Mouse (Mus musculus): ENCODE data around the gene Ssh2. TPM values are rescaled to one million over a fixed set of nuclear protein-coding genes. Genes with fewer than 3 reads are reported as not detected.

Ssh2 gene
- polyA plus RNA-seq, 1 experiment = 15.9 TPM

- Histone ChIP-seq H3K4me3 (ENCODE audit: insufficient read depth, low read depth, low read length) (peak overlapping the region; percentile 69), H3K27ac (replicated peaks; ENCODE audit: low read depth, low read length) (peak overlapping the region; percentile 24), H3K4me1 (ENCODE audit: control insufficient read depth, insufficient read depth, insufficient read length, low read length) (peaks cover 6% of the 10 kb centered on the region)
These were observed 247.0 kb downstream of the Ssh2 start for GRCm38 (mm10) chr11:77463101-77463445.

- Histone ChIP-seq H3K4me3 (ENCODE audit: insufficient read depth, low read depth, low read length) (peak overlapping the region; percentile 69; the same call in 1 of the 2 replicates), H3K27ac (replicated peaks; ENCODE audit: low read depth, low read length) (no peak overlapping the region), H3K4me1 (ENCODE audit: control insufficient read depth, insufficient read depth, insufficient read length, low read length) (peaks cover 6% of the 10 kb centered on the region)
These were observed 247.7 kb downstream of the Ssh2 start for GRCm38 (mm10) chr11:77463786-77464185.

- H3K27ac ChIP-seq (replicated peaks; ENCODE audit: low read depth, low read length) = no peak overlapping the region
- H3K4me3 ChIP-seq (ENCODE audit: insufficient read depth, low read depth, low read length) = no peak overlapping the region
- H3K4me1 ChIP-seq (ENCODE audit: control insufficient read depth, insufficient read depth, insufficient read length, low read length) = peaks cover 6% of the 10 kb centered on the region
These were observed 248.6 kb downstream of the Ssh2 start for GRCm38 (mm10) chr11:77464684-77465083.

GRCm38 (mm10) chr11:77465111-77465510, 249.0 kb downstream of the Ssh2 start:
- H3K27ac ChIP-seq (replicated peaks; ENCODE audit: low read depth, low read length) = no peak overlapping the region
- H3K4me3 ChIP-seq (ENCODE audit: insufficient read depth, low read depth, low read length) = no peak overlapping the region
- peaks cover 6% of the 10 kb centered on the region for H3K4me1 ChIP-seq (ENCODE audit: control insufficient read depth, insufficient read depth, insufficient read length, low read length)

- Histone ChIP-seq H3K4me1 (ENCODE audit: control insufficient read depth, insufficient read depth, insufficient read length, low read length) (peaks cover 6% of the 10 kb centered on the region), H3K27ac (replicated peaks; ENCODE audit: low read depth, low read length) (no peak overlapping the region), H3K4me3 (ENCODE audit: insufficient read depth, low read depth, low read length) (no peak overlapping the region)
These were observed 250.5 kb downstream of the Ssh2 start for GRCm38 (mm10) chr11:77466544-77466943.

GRCm38 (mm10) chr11:77467157-77467556, 251.1 kb downstream of the Ssh2 start:
- Histone ChIP-seq H3K4me1 (ENCODE audit: control insufficient read depth, insufficient read depth, insufficient read length, low read length) (peaks cover 6% of the 10 kb centered on the region), H3K4me3 (ENCODE audit: insufficient read depth, low read depth, low read length) (peak overlapping the region; percentile 31; the same call in 1 of the 2 replicates), H3K27ac (replicated peaks; ENCODE audit: low read depth, low read length) (no peak overlapping the region)

- Histone ChIP-seq H3K4me3 (ENCODE audit: insufficient read depth, low read depth, low read length) (peak overlapping the region; percentile 26; the same call in 1 of the 2 replicates), H3K4me1 (ENCODE audit: control insufficient read depth, insufficient read depth, insufficient read length, low read length) (peaks cover 6% of the 10 kb centered on the region), H3K27ac (replicated peaks; ENCODE audit: low read depth, low read length) (no peak overlapping the region)
These were observed 251.7 kb downstream of the Ssh2 start for GRCm38 (mm10) chr11:77467784-77468183.

GRCm38 (mm10) chr11:77468397-77468796, 252.3 kb downstream of the Ssh2 start:
- Histone ChIP-seq H3K4me3 (ENCODE audit: insufficient read depth, low read depth, low read length) (no peak overlapping the region), H3K4me1 (ENCODE audit: control insufficient read depth, insufficient read depth, insufficient read length, low read length) (peaks cover 6% of the 10 kb centered on the region), H3K27ac (replicated peaks; ENCODE audit: low read depth, low read length) (no peak overlapping the region)

- Histone ChIP-seq H3K27ac (replicated peaks; ENCODE audit: low read depth, low read length) (no peak overlapping the region), H3K4me1 (ENCODE audit: control insufficient read depth, insufficient read depth, insufficient read length, low read length) (peaks cover 4% of the 10 kb centered on the region; the same call in 1 of the 2 replicates)
These were observed 255.3 kb downstream of the Ssh2 start for GRCm38 (mm10) chr11:77471407-77471806.

GRCm38 (mm10) chr11:77472775-77473174, 256.7 kb downstream of the Ssh2 start:
- Histone ChIP-seq H3K4me3 (ENCODE audit: insufficient read depth, low read depth, low read length) (no peak overlapping the region), H3K27ac (replicated peaks; ENCODE audit: low read depth, low read length) (no peak overlapping the region), H3K4me1 (ENCODE audit: control insufficient read depth, insufficient read depth, insufficient read length, low read length) (no peaks in the 10 kb centered on the region)

More at GRCm38 (mm10) chr11:77471407-77471806, 255.3 kb downstream of the Ssh2 start:
- H3K4me3 ChIP-seq (ENCODE audit: insufficient read depth, low read depth, low read length) = no peak overlapping the region

GRCm38 (mm10) chr11:77476216-77476615, 260.1 kb downstream of the Ssh2 start:
- Histone ChIP-seq H3K4me1 (ENCODE audit: control insufficient read depth, insufficient read depth, insufficient read length, low read length) (no peaks in the 10 kb centered on the region), H3K27ac (replicated peaks; ENCODE audit: low read depth, low read length) (no peak overlapping the region), H3K4me3 (ENCODE audit: insufficient read depth, low read depth, low read length) (no peak overlapping the region)

GRCm38 (mm10) chr11:77476895-77477294, 260.8 kb downstream of the Ssh2 start:
- no peak overlapping the region for H3K27ac ChIP-seq (replicated peaks; ENCODE audit: low read depth, low read length)
- H3K4me3 ChIP-seq (ENCODE audit: insufficient read depth, low read depth, low read length) = no peak overlapping the region
- no peaks in the 10 kb centered on the region for H3K4me1 ChIP-seq (ENCODE audit: control insufficient read depth, insufficient read depth, insufficient read length, low read length)

GRCm38 (mm10) chr11:77483043-77483442, 267.0 kb downstream of the Ssh2 start:
- H3K4me3 ChIP-seq (ENCODE audit: insufficient read depth, low read depth, low read length) = no peak overlapping the region
- no peak overlapping the region for H3K27ac ChIP-seq (replicated peaks; ENCODE audit: low read depth, low read length)
- no peaks in the 10 kb centered on the region; the same call in 1 of the 2 replicates for H3K4me1 ChIP-seq (ENCODE audit: control insufficient read depth, insufficient read depth, insufficient read length, low read length)

- no peak overlapping the region for H3K27ac ChIP-seq (replicated peaks; ENCODE audit: low read depth, low read length)
These were observed 267.6 kb downstream of the Ssh2 start for GRCm38 (mm10) chr11:77483510-77484255.

GRCm38 (mm10) chr11:77485229-77485628, 269.1 kb downstream of the Ssh2 start:
- H3K27ac ChIP-seq (replicated peaks; ENCODE audit: low read depth, low read length) = no peak overlapping the region
- H3K4me1 ChIP-seq (ENCODE audit: control insufficient read depth, insufficient read depth, insufficient read length, low read length) = no peaks in the 10 kb centered on the region; the same call in 1 of the 2 replicates
- H3K4me3 ChIP-seq (ENCODE audit: insufficient read depth, low read depth, low read length) = no peak overlapping the region

More at GRCm38 (mm10) chr11:77483510-77484255, 267.6 kb downstream of the Ssh2 start:
- Histone ChIP-seq H3K4me1 (ENCODE audit: control insufficient read depth, insufficient read depth, insufficient read length, low read length) (no peaks in the 10 kb centered on the region; the same call in 1 of the 2 replicates), H3K4me3 (ENCODE audit: insufficient read depth, low read depth, low read length) (no peak overlapping the region)

- no peak overlapping the region for H3K4me3 ChIP-seq (ENCODE audit: insufficient read depth, low read depth, low read length)
- H3K4me1 ChIP-seq (ENCODE audit: control insufficient read depth, insufficient read depth, insufficient read length, low read length) = peaks cover 9% of the 10 kb centered on the region
- H3K27ac ChIP-seq (replicated peaks; ENCODE audit: low read depth, low read length) = no peak overlapping the region
These were observed 270.7 kb downstream of the Ssh2 start for GRCm38 (mm10) chr11:77486798-77487197.
